Mouse (Mus musculus) kidney, postnatal 14 days (tissue): ENCODE measurements around the gene Crybg3.
"Not testable (repeated sequence)": the region's sequence is repeated elsewhere in the genome, so short reads cannot be mapped to it uniquely, and the experiment has no call there.

ENCODE experiments used
- DNase-seq: peaks from one replicate; pipeline ENCODE4 v3.0.0; 2022; ENCODE audit warnings: mixed read lengths

The Crybg3 gene

GRCm38 (mm10) chr16:59529570-59529969 is 71.2 kb downstream of the Crybg3 start:
- DNase-seq, result no peak

- no peak for DNase-seq
These were observed 73.8 kb downstream of the Crybg3 start for GRCm38 (mm10) chr16:59526939-59527338.

GRCm38 (mm10) chr16:59521752-59522423 is 78.9 kb downstream of the Crybg3 start:
- no peak for DNase-seq

- no peak for DNase-seq
These were observed 83.1 kb downstream of the Crybg3 start for GRCm38 (mm10) chr16:59517447-59518219.

GRCm38 (mm10) chr16:59516965-59517364 is 83.8 kb downstream of the Crybg3 start:
- no peak for DNase-seq

GRCm38 (mm10) chr16:59515169-59515568 is 85.6 kb downstream of the Crybg3 start:
- no peak for DNase-seq

GRCm38 (mm10) chr16:59509830-59510229 is 90.9 kb downstream of the Crybg3 start:
- DNase-seq, result no peak

GRCm38 (mm10) chr16:59499180-59499579 is 101.6 kb downstream of the Crybg3 start:
- DNase-seq, result no peak

- DNase-seq, result peak; percentile 56
These were observed 102.8 kb downstream of the Crybg3 start for GRCm38 (mm10) chr16:59497947-59498346.

GRCm38 (mm10) chr16:59493199-59493598 is 107.6 kb downstream of the Crybg3 start:
- DNase-seq, result peak; percentile 51

GRCm38 (mm10) chr16:59487975-59488548 is 112.7 kb downstream of the Crybg3 start:
- no peak for DNase-seq

- no peak for DNase-seq
These were observed 113.5 kb downstream of the Crybg3 start for GRCm38 (mm10) chr16:59487239-59487638.

GRCm38 (mm10) chr16:59477955-59478354 is 122.8 kb downstream of the Crybg3 start:
- no peak for DNase-seq

GRCm38 (mm10) chr16:59474788-59475187 is 126.0 kb downstream of the Crybg3 start:
- DNase-seq, result peak; percentile 72

- no peak for DNase-seq
These were observed 128.2 kb downstream of the Crybg3 start for GRCm38 (mm10) chr16:59472546-59472945.

GRCm38 (mm10) chr16:59471637-59472278 is 129.0 kb downstream of the Crybg3 start, which contains the start of gene Riox2:
TSS of gene Riox2 (plus strand) at chr16:59471775.
- DNase-seq, result peak; percentile 87

GRCm38 (mm10) chr16:59469846-59470245 is 130.9 kb downstream of the Crybg3 start:
- DNase-seq, result no peak

GRCm38 (mm10) chr16:59463973-59464372 is 136.8 kb downstream of the Crybg3 start:
- DNase-seq, result no peak

- no peak for DNase-seq
These were observed 137.2 kb downstream of the Crybg3 start for GRCm38 (mm10) chr16:59463567-59463966.

GRCm38 (mm10) chr16:59459259-59459861 is 141.4 kb downstream of the Crybg3 start:
- DNase-seq, result not testable (repeated sequence)

- no peak for DNase-seq
These were observed 149.0 kb downstream of the Crybg3 start for GRCm38 (mm10) chr16:59451813-59452212.

GRCm38 (mm10) chr16:59449092-59449491 is 151.7 kb downstream of the Crybg3 start:
- DNase-seq, result no peak

- DNase-seq, result no peak
These were observed 152.6 kb downstream of the Crybg3 start for GRCm38 (mm10) chr16:59448181-59448580.
